Mouse (Mus musculus) embryonic fibroblast, embryonic 13.5 days (primary cell): ENCODE data around the gene Fgf18.

ENCODE experiments used
- CTCF ChIP-seq: IDR thresholded peaks from 2 replicates; pipeline ENCODE4 v1.5.1; 2011; ENCODE audit warnings: mild to moderate bottlenecking, control low read depth, low read length, moderate library complexity, borderline replicate concordance; ENCODE audit not compliant: insufficient read depth
- POLR2A ChIP-seq: IDR thresholded peaks from 2 replicates; pipeline ENCODE4 v1.6.1; 2011; ENCODE audit warnings: low read depth, mild to moderate bottlenecking, control low read depth, low read length, moderate library complexity

- TF ChIP-seq POLR2A, result no peak
- TF ChIP-seq CTCF, result no peak
These were observed 57.3 kb downstream of the Fgf18 start for GRCm38 (mm10) chr11:33089856-33090255.
